Mouse (Mus musculus) heart, adult 2 months (tissue): ENCODE results near the gene Wfdc5. TPM values are rescaled to one million over a fixed set of nuclear protein-coding genes. Genes with fewer than 3 reads are reported as not detected.

Experiments
- DNase-seq, 2 experiments: peaks; one replicate each; pipeline ENCODE4 v3.0.0; 2021
- H3K27ac ChIP-seq: fragments of 200-600 bp; 2 replicates; pipeline ENCODE4 v1.8.1; 2022
- H3K27me3 ChIP-seq: fragments of 200-500 bp; 2 replicates; pipeline ENCODE4 v1.6.1; 2012; ENCODE audit warnings: mild to moderate bottlenecking, low read length, inconsistent platforms, mixed read lengths; ENCODE audit not compliant: control insufficient read depth, insufficient read depth
- H3K36me3 ChIP-seq: fragments of 200-500 bp; 2 replicates; pipeline ENCODE4 v1.6.1; 2012; ENCODE audit warnings: low read length, inconsistent platforms; ENCODE audit not compliant: control insufficient read depth, insufficient read depth
- H3K4me1 ChIP-seq: fragments of 200-500 bp; 2 replicates; pipeline ENCODE4 v1.6.1; 2011; ENCODE audit warnings: low read length; ENCODE audit not compliant: control insufficient read depth, insufficient read depth
- H3K4me3 ChIP-seq: fragments of 200-600 bp; 2 replicates; pipeline ENCODE4 v1.8.1; 2022
- H3K79me2 ChIP-seq: fragments of 200-500 bp; replicated peaks from 2 replicates; pipeline ENCODE4 v1.6.1; 2012; ENCODE audit warnings: mild to moderate bottlenecking, inconsistent platforms, low read length, moderate library complexity, mixed read lengths; ENCODE audit not compliant: control insufficient read depth, insufficient read depth
- H3K9ac ChIP-seq: fragments of 200-500 bp; 2 replicates; pipeline ENCODE4 v1.6.1; 2012; ENCODE audit warnings: low read depth, mild to moderate bottlenecking, control low read depth, inconsistent platforms, low read length, mixed read lengths
- CTCF ChIP-seq: fragments of 200-600 bp; IDR thresholded peaks from 2 replicates; pipeline ENCODE4 v1.8.1; 2022; ENCODE audit warnings: antibody characterized with exemption, mild to moderate bottlenecking, moderate library complexity
- EP300 ChIP-seq: fragments of 200-500 bp; IDR thresholded peaks from 2 replicates; pipeline ENCODE4 v1.6.1; 2011; ENCODE audit warnings: low read depth, low read length, control low read depth; ENCODE audit not compliant: insufficient read depth
- POLR2A ChIP-seq: fragments of 200-500 bp; IDR thresholded peaks from 2 replicates; pipeline ENCODE4 v1.6.1; 2011; ENCODE audit warnings: mild to moderate bottlenecking, low read depth, low read length, control low read depth; ENCODE audit not compliant: insufficient read depth
- WGBS: fragments of 180-500 bp; shearing (Covaris S2); methylation state at CpG from one replicate; pipeline ENCODE4 v1.1.7; 2018; 5-methylcytosine and 5-hydroxymethylcytosine counted together
- intact Hi-C: fragments of 180-260 bp; cut with DNase I; formaldehyde crosslinking; loops from one replicate; pipeline ENCODE4 v1.15.1; 2025
- polyA plus RNA-seq: library from polyadenylated mRNA; depleted of rRNA; stranded (reverse); fragments of >200 nt; gene quantifications from 2 replicates; pipeline ENCODE4 v1.2.3, GENCODE M21; 2012
- total RNA-seq, 2 experiments: library from RNA; stranded (reverse); gene quantifications; 2 replicates each; pipeline ENCODE4 v1.2.3; 2021

Wfdc5 gene
- total and polyA plus RNA-seq, 3 experiments: not detected

DNA sequence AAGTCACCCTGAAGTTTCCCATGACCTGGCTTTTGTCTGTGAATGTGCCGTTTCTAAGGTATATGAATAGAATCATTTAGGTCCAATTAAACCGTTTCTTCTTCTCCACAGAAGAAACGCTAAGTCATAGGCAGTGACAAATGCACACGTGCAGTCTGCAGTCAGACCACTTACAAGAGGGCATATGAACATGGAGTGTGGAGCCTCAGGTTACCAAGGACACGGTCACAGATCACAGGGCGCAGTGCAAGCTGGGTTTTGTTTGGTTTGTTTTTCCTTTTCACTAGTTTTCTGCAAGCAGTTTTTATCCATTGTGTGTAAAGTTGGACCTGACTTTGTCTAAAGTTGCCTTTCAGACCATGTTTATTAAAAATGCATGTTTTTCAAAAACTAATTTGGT is 38.5 kb downstream of the Wfdc5 start:
- TF ChIP-seq CTCF (no peak), POLR2A (no peak), EP300 (no peak)
- H3K4me3 ChIP-seq: no peak overlapping the region
- no peak overlapping the region for H3K27ac ChIP-seq
- H3K79me2 ChIP-seq: no peaks in the 10 kb centered on the region
- intact Hi-C loops: no loop called here
- no peaks in the 10 kb centered on the region for H3K27me3 ChIP-seq
- WGBS: 88% methylated on average over 6 of the region's 6 CpGs
- peaks cover 3% of the 10 kb centered on the region for H3K4me1 ChIP-seq
- no peak overlapping the region for H3K9ac ChIP-seq
- H3K36me3 ChIP-seq: no peaks in the 10 kb centered on the region
- no peak for DNase-seq

DNA sequence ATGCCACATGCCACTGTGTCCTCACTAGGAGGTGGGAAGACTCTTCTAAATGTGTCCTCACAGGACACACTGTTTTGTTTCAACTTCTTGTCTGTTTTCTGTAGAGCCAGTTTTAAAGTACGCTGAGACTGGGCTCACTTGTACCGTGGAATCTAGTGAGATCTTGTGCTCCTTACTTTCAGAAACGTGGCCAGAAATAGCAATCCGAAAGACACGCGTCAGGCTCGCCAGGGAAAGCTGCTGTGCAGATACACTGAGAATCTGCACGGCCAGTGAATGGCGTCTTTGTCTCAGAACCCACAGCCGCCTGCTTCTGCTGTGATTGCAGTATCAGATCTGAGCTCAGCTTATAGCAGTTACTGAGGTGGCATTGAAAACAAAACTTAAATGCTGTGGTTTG is 40.5 kb downstream of the Wfdc5 start:
- peak; percentile 40 to 46 for DNase-seq
- Histone ChIP-seq H3K9ac (peak overlapping the region; percentile 8), H3K27me3 (no peaks in the 10 kb centered on the region), H3K36me3 (no peaks in the 10 kb centered on the region), H3K27ac (peak overlapping the region; percentile 55), H3K79me2 (no peaks in the 10 kb centered on the region), H3K4me1 (peaks cover 3% of the 10 kb centered on the region), H3K4me3 (0 out of 2 replicates have a peak overlapping the region, but pooled peaks have one; percentile 16)
- intact Hi-C loops: no loop called here
- no peak for TF ChIP-seq EP300
- TF ChIP-seq POLR2A: no peak
- TF ChIP-seq CTCF: no peak
- WGBS: 33% methylated on average over 10 of the region's 10 CpGs

DNA sequence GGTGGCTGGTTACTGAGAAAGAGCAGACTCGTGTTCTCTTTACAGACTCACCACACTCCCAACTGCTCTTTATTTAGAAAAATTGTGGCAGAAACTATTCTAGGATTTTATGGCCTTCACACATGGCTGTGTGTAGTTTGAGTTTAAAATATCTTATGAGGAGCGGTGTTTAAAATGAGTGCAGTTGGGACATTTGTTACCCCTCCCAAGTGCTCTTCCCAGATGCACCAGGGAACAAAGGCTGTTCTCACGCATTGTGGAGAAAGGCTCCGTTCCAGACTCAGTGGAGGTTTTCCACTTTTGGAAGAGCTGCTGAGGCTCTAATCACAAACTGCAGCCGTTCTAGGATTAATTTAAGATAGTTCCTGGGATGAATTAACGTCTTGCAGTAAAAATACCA is 44.8 kb downstream of the Wfdc5 start:
- 41% methylated on average over 6 of the region's 6 CpGs for WGBS
- Histone ChIP-seq H3K9ac (no peak overlapping the region), H3K4me1 (peaks cover 2% of the 10 kb centered on the region)

DNA sequence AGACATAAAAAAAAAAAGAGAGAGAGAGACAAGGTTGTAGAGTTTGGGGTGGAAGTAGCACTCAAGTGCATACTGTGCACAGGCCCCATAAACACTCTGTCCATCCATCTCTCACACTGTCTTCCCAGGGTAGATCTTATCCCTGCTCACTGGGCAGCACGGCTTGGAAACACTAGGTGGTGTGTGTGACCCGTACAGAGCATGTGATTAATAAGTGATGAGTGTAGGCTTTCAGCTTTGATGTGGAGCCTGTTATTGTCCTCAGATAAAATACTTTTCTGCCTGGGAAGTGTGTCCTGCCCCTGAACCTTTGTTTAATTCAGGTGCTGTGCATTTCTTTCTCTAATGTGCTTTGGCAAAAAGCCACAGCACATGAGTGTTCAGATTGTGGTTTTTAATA is 46.1 kb downstream of the Wfdc5 start:
- DNase-seq: no peak
- no peaks in the 10 kb centered on the region for H3K27me3 ChIP-seq
- H3K9ac ChIP-seq: no peak overlapping the region
- H3K27ac ChIP-seq: no peak overlapping the region
- no peak for TF ChIP-seq POLR2A
- peak; percentile 47 for TF ChIP-seq CTCF
- TF ChIP-seq EP300: no peak
- peaks cover 2% of the 10 kb centered on the region for H3K4me1 ChIP-seq
- H3K36me3 ChIP-seq: no peaks in the 10 kb centered on the region
- WGBS: 44% methylated on average over 2 of the region's 2 CpGs
- no peak overlapping the region for H3K4me3 ChIP-seq
- H3K79me2 ChIP-seq: no peaks in the 10 kb centered on the region
- intact Hi-C loops: loop anchor here (5.0 to 10.0 kb wide), 3 partner anchors 36 to 268 kb away; partner anchors contain the start of genes Kcns1, Matn4 and Rbpjl

More for the DNA sequence above, 44.8 kb downstream of the Wfdc5 start:
- no peak for DNase-seq
- Histone ChIP-seq H3K4me3 (no peak overlapping the region), H3K27me3 (no peaks in the 10 kb centered on the region), H3K36me3 (no peaks in the 10 kb centered on the region), H3K27ac (no peak overlapping the region), H3K79me2 (no peaks in the 10 kb centered on the region)
- TF ChIP-seq CTCF (no peak), EP300 (no peak), POLR2A (no peak)
- intact Hi-C loops: loop anchor here (5.0 to 10.0 kb wide), 3 partner anchors 35 to 267 kb away; partner anchors contain the start of genes Kcns1, Matn4 and Rbpjl

DNA sequence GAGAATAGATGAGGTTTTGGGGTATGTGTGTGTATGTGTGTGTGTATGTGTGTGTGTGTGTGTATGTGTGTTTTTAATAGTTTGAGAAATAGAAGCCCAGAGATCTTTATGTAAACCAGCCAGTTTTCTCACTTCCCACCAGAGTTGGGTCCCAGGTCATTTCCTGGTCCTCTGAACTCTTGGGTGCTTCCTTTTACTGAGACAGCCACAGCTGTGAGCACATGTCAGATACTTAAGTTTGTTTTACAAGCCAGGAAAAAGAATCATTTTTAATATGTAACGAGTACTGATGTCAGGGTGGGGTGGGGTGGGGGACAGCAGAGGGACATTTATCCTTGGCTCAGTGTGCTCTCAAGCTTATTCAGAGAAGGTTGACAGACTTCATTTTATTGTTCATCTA is 47.2 kb downstream of the Wfdc5 start:
- Histone ChIP-seq H3K36me3 (no peaks in the 10 kb centered on the region), H3K79me2 (no peaks in the 10 kb centered on the region), H3K27me3 (no peaks in the 10 kb centered on the region), H3K27ac (no peak overlapping the region), H3K4me3 (no peak overlapping the region), H3K4me1 (peaks cover 2% of the 10 kb centered on the region), H3K9ac (no peak overlapping the region)
- no peak for TF ChIP-seq POLR2A
- no peak for TF ChIP-seq EP300
- TF ChIP-seq CTCF: no peak
- no peak for DNase-seq
- intact Hi-C loops: loop anchor here (5.0 to 10.0 kb wide), 3 partner anchors 37 to 269 kb away; partner anchors contain the start of genes Kcns1, Matn4 and Rbpjl
- 64% methylated on average over 1 of the region's 1 CpGs for WGBS

DNA sequence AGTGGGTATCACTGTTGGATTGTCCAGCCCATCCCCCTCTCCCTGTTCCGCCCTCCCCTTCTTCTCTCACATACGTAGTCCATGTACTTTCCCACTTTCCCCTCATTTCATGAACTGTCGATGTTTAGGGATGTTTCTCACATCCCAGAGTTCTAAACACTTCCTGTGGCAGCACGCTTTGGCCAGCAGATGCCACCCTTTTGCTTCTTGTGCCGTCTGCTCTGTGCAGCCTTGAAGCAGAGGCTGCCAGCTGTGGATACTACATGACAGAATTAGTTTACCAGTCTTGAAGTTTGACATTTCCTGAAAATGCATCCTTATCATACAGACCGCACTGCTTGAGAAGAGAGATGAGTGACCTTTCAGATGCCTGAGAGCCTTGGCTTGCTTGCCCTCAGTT is 48.0 kb downstream of the Wfdc5 start:
- H3K9ac ChIP-seq: no peak overlapping the region
- intact Hi-C loops: loop anchor here (10.0 kb wide), 2 partner anchors 210 to 270 kb away; partner anchors contain the start of genes Matn4 and Rbpjl
- no peak overlapping the region for H3K4me3 ChIP-seq
- TF ChIP-seq EP300 (0 out of 2 replicates have a peak, but pooled peaks have one; percentile 23), CTCF (peak; percentile 67), POLR2A (no peak)
- no peak for DNase-seq
- 46% methylated on average over 6 of the region's 6 CpGs for WGBS
- no peak overlapping the region for H3K27ac ChIP-seq
- peaks cover 2% of the 10 kb centered on the region for H3K4me1 ChIP-seq
- H3K27me3 ChIP-seq: no peaks in the 10 kb centered on the region
- no peaks in the 10 kb centered on the region for H3K79me2 ChIP-seq
- H3K36me3 ChIP-seq: no peaks in the 10 kb centered on the region
